Mouse (Mus musculus) 3134 (cell line): ENCODE measurements around the gene Pdgfd.

Experiments used
- DNase-seq: peaks from one replicate; pipeline ENCODE4 v3.0.0-alpha.2; 2011; ENCODE audit warnings: low spot score; ENCODE audit not compliant: insufficient read length; ENCODE audit errors: extremely low read depth

Gene Pdgfd

GRCm38 (mm10) chr9:6304590-6304989 lies 136.2 kb downstream of the Pdgfd start:
- no peak for DNase-seq

GRCm38 (mm10) chr9:6305847-6306246 lies 137.5 kb downstream of the Pdgfd start:
- no peak for DNase-seq

- no peak for DNase-seq
These were observed 148.7 kb downstream of the Pdgfd start for GRCm38 (mm10) chr9:6317114-6317513.

- DNase-seq = no peak
These were observed 157.0 kb downstream of the Pdgfd start for GRCm38 (mm10) chr9:6325408-6325807.

- no peak for DNase-seq
These were observed 165.1 kb downstream of the Pdgfd start for GRCm38 (mm10) chr9:6333499-6333898.

- no peak for DNase-seq
These were observed 167.9 kb downstream of the Pdgfd start for GRCm38 (mm10) chr9:6336236-6336635.

GRCm38 (mm10) chr9:6337891-6338290 lies 169.5 kb downstream of the Pdgfd start:
- no peak for DNase-seq

- DNase-seq = no peak
These were observed 170.0 kb downstream of the Pdgfd start for GRCm38 (mm10) chr9:6338344-6338743.

- no peak for DNase-seq
These were observed 171.0 kb downstream of the Pdgfd start for GRCm38 (mm10) chr9:6339394-6339793.

- DNase-seq = no peak
These were observed 172.4 kb downstream of the Pdgfd start for GRCm38 (mm10) chr9:6340750-6341149.

- no peak for DNase-seq
These were observed 174.5 kb downstream of the Pdgfd start for GRCm38 (mm10) chr9:6342854-6343253.

GRCm38 (mm10) chr9:6344514-6344913 lies 176.1 kb downstream of the Pdgfd start:
- no peak for DNase-seq

GRCm38 (mm10) chr9:6344924-6345323 lies 176.5 kb downstream of the Pdgfd start:
- DNase-seq = no peak

- no peak for DNase-seq
These were observed 177.0 kb downstream of the Pdgfd start for GRCm38 (mm10) chr9:6345366-6345765.

- DNase-seq = no peak
These were observed 185.0 kb downstream of the Pdgfd start for GRCm38 (mm10) chr9:6353257-6353960.

GRCm38 (mm10) chr9:6360795-6361194 lies 192.4 kb downstream of the Pdgfd start:
- DNase-seq = no peak

- DNase-seq = no peak
These were observed 198.2 kb downstream of the Pdgfd start for GRCm38 (mm10) chr9:6366550-6366949.

- DNase-seq = no peak
These were observed 233.4 kb downstream of the Pdgfd start for GRCm38 (mm10) chr9:6401764-6402163.

- DNase-seq = no peak
These were observed 238.2 kb downstream of the Pdgfd start for GRCm38 (mm10) chr9:6406535-6406934.

GRCm38 (mm10) chr9:6407972-6408371 lies 239.6 kb downstream of the Pdgfd start:
- DNase-seq = no peak

- DNase-seq = no peak
These were observed 256.2 kb downstream of the Pdgfd start for GRCm38 (mm10) chr9:6424606-6425005.
